Mouse (Mus musculus): ENCODE data around the gene Ugt1a5.

- TF ChIP-seq POLR2A (IDR thresholded peaks at IDR 0.05; ENCODE audit: borderline replicate concordance, low read depth, low read length) (no peak), CTCF (IDR thresholded peaks at IDR 0.05; ENCODE audit: low read depth, low read length) (no peak)
These were observed 91.9 kb downstream of the Ugt1a5 start for GRCm38 (mm10) chr1:88257681-88258080.
